Mouse (Mus musculus): ENCODE data around the gene Dnmt3a.
A peak's percentile ranks its signal among the peaks of the same experiment; 100 is the strongest.

Gene Dnmt3a

DNA sequence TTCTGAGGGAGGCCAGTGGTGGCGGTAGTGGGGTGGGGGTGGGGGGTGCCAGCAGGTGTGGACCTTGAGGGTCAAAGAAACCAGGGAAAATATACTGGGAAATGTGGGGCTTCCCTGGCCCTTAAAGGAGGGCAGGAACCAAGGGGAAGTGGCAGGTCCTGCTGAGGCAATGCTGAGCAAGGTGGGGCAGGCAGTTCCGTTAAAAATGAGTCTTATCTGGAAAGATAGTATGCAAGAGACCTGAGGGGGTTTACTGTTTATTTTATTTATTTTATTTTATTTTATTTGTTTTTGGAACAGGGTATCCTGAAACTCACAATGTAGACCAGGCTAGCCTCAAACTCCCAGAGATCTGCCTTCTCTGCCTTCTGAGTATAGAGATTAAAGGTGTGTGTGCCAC lies 50.9 kb downstream of the Dnmt3a start:
- no peak for DNase-seq

DNA sequence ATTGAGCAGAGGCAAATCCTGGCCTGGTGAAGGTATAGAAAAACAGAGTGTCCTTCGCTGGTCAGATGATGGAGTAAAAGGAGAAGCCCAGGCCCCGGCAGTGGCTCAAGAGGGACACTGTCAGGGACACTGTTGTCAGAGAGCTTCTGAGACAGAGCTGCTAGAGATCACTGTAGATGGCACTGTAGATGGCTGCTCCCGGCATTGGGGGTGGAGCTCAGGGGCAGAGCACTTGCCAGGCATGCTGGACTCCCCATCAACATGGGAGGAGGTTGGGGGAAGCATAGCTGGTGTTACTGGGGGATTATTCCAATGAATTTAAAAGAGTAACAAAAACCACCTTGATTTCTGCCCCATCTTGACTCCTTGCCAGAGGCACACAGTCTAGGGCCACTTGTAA lies 51.4 kb downstream of the Dnmt3a start:
- no peak for DNase-seq

DNA sequence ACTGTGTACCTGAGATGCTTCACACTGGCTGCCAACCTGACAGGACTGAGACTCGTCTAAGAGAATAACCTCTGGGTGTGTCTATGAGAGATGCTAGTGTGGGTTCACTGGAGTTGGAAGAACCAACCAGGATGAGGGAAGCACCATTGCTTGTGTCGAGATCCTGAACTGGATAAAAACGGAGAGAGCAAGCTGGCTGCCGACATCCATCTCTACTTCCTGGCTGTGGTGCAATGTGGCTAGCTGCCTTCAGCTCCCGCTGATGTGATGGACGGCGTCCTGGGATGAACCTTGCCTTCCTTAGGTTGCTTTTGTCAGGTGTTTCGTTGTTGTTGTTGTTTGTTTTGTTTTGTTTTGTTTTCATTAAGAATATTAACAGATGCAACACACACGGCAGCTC lies 52.0 kb downstream of the Dnmt3a start:
- DNase-seq, result no peak

DNA sequence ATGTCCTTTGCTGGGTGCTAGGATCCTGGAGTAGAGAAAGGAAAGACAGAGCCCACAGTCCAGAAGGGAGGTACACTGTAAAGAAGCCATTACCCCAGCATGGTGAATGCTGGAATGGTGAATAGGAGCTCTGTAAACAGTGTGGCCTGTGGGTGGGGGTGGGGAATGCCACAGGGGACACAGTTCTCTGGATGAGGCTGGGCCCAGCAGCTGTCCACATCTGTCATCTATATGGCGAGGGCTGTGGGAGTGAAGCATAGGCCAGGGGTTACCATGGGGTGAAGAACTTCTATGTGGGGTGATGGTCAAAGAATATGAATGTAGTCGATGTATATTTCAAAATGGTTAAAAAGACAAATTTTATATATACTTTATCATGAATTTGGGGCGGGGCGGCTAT lies 52.9 kb downstream of the Dnmt3a start:
- no peak for DNase-seq

DNA sequence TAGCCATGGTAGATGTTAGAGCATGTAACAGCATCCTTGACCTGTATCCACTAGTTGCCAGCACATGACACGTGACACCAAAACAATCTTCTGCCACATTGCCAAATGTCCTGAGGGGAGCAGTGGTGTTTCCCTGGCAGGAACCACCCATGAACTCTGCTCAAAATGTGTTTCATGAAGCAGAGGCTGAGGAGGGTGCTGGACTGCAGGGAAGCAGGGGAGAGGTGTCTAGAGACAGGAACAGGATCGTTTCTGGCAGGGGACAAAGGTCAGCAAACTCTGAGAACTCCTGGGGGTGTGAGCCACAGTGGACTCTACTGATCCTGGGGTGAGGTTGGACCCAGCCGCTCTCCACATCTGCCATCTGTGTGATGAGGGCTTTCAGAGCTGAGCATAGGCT lies 53.7 kb downstream of the Dnmt3a start:
- no peak for DNase-seq

DNA sequence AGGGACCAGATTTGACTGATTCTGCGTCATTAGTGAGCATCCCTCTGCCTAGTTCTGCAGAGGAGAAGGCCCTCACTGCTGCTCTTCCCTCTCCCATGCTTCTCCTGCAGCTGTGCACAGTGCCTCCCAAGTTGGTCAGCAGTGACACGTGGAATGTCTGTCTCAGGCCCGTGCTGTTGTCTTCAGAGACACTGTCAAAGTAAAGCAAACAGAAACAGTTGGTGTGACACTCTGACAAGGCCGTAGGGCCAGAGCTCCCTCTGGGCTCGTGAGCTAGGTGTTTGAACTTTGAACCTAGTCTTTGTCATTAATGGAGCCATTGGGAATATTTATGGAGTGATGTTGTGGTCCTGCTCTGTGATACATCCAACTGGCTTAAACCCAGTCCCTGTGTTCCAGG lies 54.2 kb downstream of the Dnmt3a start:
- no peak for DNase-seq

DNA sequence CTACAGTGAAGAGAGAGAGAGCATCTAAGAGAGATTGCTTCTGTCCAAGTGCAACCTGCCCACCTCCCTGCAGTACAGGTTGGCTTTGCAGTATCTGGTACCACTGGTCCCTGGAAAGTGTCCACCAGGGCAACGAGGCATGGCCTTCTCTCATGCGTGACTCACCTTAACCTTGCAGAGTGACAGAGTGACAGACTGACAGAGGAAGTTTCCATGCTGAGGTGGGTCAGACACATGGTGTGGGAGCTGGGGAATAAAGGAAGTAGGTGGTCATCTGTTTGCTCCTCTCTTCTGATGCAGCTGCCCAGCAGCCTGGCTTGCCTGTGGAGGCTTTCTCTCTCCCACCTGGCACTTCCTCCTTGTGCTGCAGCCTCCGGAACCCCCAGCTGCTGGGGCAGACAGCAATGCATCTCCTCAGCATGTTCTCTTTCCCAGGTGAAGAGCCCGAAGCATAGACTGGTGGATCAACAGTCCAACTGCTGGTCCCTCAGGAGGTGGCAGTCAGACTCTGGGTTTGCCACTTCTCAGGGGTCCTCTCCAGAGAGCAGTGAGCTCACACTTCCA lies 55.9 kb downstream of the Dnmt3a start:
- no peak for DNase-seq

DNA sequence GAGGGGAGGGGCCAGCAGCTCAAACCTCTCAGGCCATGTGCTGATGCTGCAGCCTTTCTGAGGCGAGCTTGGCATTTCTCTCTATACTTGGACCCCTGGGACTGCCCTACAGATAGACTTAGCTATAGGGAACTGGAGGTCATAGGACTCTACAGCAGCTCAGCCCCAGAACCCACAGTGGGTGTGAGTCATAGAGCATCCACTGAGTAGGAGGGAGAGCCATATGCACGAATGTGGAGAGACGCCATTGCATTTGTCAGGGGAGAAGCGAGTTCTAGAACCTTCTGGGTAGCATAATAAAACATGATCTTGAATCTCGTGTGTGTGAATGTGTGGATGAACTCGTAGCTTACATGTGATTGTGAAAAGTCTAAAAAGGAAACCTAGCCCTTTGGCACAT lies 56.4 kb downstream of the Dnmt3a start:
- no peak for DNase-seq

DNA sequence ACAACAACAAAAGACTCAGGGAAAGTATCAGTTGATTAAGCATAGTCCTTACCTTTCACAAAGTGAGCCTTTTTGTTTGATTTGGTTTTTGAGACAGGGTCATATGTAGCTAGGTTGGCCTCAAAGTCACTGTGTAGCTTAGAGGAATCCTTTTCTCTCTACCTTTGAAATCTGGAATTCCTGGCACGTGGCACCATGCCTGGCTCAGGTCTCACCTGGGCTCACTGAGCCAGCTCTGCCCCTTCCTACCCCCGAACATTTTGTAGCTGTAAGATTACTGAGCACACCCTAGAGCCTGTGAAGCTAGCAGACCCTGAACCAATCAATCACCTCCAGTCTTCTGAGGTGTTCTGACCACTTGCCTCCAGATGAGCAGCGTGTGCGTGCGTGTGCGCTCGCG lies 58.4 kb downstream of the Dnmt3a start:
- no peak for DNase-seq

DNA sequence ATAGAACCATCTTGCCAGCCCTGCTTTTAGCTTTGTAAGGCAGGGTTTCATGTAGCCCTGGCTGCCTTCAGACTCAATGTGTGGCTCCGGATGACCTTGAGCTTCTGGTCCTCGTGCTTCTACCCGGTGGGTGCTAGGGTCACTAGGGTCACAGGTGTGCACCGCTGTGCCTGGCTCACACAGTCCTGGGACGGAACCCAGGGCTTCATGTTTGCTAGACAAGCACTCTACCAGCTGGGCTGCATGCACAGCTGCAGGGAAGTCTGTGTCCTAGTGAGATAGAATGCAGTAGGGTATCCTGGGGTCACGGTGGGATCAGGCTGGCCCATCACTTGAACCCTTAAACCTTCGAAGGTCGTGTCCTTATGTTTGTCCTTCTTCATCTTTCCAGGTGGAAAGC lies 59.8 kb downstream of the Dnmt3a start:
- DNase-seq, result no peak

DNA sequence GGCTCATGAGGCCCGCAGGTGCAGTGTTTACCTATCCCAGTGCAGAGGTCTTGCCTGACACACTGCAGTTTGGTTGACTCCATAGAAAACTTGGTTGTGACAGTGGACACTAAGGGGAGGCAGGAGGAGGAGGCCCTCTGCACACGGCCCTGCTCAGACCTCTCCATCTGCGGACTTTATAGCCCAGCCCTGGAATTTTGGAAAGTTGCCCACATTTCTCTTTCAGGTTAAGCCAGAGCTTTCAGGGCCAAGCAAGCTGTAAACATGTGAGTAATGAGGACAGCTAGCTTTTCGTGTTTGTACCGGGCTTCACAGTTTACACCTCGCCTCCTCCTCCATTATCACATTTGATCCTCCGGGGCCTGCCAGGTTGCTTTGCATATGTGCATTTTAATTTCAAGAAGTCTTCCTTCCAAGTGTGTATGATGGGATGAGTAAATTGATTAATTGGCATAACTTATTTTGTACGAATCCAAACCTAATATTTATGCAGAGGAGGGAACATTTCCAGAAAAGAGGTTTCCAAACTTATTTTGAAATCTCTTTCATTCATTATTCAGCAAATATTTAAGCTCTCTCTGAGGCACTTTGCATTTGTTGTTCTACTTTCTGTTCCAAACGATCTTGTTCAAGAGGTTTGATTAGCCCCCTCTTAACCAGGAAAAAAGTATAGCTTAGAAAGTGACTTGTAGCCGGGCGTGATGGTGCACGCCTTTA lies 61.0 kb downstream of the Dnmt3a start:
- peak; percentile 34 for DNase-seq

DNA sequence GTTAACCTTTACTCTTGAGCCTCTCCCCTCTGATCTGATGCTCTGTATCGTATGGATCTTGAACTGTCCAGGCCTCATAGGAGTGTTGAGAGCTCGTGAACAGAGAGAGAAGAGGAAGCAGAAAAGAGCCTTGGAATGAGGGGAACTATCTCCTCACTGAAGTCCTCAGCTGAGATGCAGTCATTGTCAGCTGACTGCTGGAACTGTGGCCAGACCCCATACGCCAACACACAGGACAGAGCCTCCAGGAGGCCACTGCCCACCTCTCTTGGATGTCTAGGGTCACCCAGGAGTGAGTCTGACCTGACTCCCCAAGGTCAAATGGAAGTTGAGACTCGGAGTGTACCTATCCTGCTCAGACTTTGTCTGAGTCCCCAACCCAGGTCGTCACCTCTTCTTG lies 62.3 kb downstream of the Dnmt3a start:
- DNase-seq, result no peak

DNA sequence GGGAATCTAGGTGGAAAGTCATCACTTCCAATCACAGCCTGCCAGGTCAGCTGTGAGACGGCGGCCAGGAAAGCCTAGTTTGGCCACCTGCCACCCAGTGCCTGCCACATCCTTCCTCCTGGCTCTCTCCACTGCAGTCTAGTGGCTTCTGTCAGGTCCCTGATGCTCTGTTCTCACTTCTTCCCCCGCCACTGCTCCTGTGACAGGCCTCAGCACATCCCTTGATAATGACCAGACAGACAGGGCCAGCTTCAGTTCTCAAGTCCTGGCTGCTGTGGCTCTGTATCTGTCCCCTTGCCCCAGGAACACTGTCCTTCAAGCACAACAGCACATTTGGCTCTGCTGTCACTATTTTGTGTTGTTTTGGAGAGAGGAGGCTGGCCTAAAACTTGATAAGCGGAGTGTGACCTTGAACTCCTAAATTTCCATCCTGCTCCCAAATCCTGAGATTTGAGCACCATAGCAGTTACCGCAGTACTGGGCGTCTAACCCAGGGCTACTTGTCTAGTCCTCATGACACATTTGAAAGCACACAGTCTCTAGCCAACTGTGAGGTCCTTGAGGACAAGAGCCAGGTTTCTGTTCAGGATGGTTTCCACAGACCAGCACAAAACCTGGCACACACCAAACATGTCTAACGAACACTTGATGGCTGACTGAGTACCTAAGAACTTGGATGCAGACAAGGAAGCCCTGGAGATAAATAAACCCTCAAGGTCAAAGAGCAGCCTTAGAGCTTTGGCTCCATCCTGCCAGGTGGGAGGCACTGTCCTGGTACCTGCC lies 63.1 kb downstream of the Dnmt3a start:
- DNase-seq, result no peak

DNA sequence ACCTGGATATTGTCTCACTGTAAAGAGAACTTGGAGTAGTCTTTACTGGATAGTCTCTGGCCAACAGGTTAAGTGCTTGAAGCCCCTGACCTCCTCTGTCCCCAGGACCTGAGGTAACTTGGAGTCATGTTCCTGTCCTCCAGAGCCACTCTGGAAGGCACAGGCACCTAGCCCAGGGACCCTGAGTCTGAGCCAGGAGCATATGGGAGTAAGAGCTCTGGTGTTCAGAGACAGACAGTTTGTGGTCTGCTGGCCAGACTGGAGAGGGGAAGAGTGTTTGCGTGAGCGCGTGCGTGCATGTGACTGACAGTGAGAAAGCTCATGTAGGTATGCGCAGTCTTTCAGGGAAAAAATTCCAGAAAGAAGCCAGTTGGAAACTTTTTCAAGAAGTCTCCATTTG lies 64.2 kb downstream of the Dnmt3a start:
- no peak for DNase-seq

DNA sequence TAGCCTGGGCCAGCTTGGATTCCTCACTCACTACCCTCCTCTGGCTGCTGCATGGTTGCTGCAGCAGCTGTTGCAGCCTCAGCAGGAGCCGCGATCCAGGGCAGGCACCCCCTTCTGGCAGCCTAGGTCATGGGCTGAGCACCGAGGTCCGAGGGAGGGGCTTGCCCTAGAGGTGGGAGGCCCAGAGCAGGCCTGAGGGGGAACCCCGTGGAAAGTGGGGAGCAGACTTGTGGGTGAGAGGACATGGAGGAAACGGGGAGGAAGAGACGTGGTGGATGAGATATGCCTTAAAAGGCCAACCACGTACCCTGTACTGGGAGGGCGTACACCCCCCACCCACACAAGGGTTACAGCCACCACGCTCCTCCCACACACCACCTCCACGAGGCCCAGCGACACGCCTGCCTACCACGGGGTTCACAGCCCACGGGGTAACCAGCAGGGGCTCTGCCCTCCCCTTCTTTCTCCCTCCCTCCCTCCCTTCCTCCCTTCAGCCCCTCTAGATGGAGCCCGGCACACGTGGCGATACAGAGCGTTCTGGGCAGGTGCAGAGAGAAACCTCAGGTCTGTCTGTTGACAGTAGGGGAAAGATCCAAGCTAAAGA lies 65.2 kb downstream of the Dnmt3a start:
- DNase-seq, result peak; percentile 74

DNA sequence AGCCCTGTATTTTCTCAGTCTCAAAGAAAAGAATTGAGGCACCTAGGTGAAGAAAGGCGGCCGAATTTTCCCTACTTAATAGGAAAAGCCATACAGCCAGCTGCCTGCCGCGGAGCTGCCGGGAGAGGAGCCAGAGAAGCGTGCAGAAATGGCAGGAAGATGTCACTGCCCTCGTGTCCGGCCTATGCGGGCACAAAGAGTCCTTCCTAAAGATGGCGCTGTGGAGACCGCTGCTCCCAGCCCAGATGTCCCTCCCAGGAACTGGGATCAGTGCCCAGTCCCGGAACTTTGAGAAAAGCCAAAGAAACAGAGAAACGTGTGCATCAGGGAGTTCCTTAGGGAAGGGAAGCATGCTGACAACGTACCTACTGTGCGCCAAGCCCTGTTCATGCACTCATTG lies 65.8 kb downstream of the Dnmt3a start:
- DNase-seq, result peak; percentile 81

DNA sequence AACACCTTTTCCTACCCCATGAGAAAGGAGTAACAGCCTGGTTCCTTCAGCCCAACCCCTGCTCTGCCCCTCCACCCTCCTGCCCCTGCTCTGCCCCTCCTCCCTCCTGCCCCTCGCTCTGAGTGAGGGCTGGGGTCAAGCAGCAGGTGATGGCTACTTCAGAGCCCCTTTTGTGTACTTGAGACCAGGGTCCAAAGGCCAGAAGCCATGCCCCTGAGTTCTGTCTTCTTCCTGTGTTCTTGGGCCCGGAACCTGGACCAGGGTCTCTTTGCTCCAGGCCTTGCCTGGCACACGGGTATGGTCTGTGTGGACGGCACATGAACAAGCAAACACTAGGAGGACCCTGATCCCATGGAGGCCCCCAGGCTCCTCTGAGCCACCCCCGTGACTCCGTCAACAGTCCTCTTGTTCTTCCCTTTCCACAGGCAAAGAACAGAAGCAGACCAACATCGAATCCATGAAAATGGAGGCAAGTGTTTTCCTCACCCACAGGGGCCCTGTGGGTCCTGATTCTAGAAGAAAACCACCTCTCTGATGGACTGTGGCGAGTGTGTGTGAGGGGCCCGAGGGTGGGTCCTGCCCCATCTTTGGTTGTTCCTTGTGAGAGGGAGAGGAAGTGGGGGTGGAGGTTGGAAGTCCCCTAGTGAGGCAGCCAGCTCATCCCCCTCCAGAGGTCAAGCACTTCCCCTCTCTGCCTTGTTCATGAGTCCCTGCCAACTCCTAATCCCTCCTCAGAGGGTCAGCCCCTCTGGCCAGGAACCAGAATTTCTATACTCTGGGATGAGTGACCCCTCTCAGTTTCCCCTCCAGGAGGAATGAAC lies 66.8 kb downstream of the Dnmt3a start:
- DNase-seq, result no peak

DNA sequence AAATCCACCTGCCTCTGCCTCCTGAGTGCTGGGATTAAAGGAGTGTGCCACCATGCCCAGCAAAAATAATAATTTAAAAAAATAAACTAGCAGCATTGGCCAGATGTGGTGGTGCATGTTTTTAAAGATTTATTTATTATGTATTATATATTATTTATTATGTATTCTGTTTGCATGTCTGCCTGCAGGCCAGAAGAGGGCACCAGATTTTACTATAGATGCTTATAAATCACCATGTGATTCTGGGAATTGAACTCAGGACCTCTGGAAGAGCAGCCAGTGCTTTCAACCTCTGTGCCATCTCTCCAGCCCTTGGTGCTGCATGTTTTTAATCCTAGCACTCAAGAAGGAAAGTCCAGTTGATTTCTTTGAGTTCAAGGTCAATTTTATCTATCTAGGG lies 69.7 kb downstream of the Dnmt3a start:
- no peak for DNase-seq

DNA sequence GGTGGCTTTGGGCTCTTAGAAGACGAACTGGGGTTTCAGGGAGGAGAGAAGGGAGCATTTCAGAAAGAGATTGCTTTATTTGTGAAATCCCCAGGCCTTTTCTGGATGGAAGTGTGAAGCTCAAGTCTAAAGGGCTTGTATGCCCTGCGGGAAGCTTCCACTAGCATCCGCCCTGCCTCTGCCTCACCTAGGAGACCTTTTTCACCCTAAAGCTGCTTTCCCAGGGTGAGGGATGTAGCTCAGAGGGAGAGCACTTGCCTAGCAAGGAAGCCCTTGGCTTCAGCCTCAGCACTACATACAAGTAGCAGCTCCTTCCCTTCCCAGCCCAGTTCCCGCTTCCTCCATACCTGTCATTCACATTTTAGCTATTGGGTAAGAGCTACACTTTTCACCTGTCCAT lies 71.6 kb downstream of the Dnmt3a start:
- DNase-seq, result no peak

DNA sequence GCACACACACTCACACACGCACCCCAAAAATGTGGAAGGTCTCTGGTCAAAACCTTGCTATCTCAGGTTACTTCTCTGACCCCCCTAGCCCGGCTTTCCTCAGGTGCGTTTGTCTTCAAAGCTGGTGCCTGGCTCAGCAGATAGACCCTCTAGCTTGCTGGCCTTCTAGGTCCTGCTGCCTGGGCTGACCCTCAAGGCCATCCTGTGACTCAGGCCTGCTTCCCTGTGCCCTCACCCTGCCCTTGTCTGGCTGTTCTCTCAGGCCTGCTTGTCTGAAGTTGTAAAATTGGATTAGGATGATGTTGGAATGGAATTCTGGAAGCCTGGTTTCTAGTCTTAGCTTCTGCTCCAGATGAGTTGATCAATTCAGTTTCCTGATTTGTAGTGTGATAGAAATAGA lies 75.7 kb downstream of the Dnmt3a start:
- no peak for DNase-seq

DNA sequence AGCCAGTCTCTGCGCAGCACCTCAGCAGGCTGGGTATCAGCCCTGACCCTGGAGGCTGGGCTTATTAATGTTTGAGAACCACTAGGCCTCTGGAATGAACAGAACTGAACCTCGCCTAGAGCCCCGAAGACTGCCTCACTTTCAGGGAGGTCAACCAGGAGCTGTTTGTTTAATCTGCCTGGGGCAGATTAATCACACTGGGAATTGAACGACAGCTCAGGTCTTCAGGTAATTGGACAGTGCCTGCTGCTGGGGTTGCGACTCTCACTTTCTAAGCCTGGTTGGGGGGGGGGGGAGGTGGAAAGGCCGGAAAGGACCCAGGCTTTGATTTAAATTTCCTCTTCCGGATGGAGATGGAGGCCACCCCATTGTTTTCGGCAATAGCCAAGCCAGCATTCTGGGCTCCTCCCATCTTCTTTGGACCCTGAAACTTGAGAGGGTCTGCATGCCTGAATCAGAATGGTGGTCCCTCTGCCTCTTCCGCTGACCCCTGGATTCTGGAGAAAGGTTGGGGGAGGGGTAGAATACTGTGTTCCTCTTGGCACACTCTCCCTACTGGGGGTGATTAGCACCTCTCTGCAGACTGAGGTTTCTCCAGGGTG lies 79.2 kb downstream of the Dnmt3a start:
- peak; percentile 37 for DNase-seq

DNA sequence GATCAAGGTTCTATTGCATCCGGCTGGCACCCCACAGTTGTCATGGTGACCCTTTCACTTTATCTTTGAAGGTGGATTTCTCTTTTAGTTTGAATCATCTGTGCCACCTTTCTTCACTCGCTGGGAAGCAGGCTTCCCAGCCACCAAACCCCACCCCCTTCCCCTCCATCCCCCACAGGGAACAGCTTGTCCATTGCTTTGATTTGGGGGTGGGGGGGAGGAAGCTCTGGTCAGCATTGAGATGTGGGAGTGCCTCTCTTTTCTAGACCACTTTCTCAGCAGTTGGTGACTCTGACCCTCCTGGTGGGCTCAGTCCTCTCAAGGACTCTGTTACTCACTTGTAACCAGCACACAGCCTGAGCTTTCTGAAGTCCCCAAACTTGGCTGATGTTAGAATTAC lies 80.8 kb downstream of the Dnmt3a start:
- DNase-seq, result no peak

Data from retina, postnatal 1 day (tissue).